Mouse (Mus musculus) CH12.LX (cell line): Measurements from ENCODE around the gene Gen1. TPM values are rescaled to one million over a fixed set of nuclear protein-coding genes. Genes with fewer than 3 reads are reported as not detected.

Experiments used
- DNase-seq: peaks from one replicate; pipeline ENCODE4 v3.0.0-alpha.2; 2013; ENCODE audit errors: extremely low read depth
- H3K27ac ChIP-seq: 2 replicates; pipeline ENCODE4 v1.5.1; 2012; ENCODE audit warnings: low read depth, mild to moderate bottlenecking, control low read depth, moderate library complexity; ENCODE audit not compliant: insufficient read depth
- H3K27me3 ChIP-seq: replicated peaks from 2 replicates; pipeline ENCODE3; 2012; ENCODE audit warnings: inconsistent platforms
- H3K36me3 ChIP-seq, 2 experiments: replicated peaks in 1 of 2; 2 replicates each; pipeline versions ENCODE3 to v1.6.1; 2012; ENCODE audit warnings: inconsistent platforms in 1 of 2, low read length in 1 of 2, mild to moderate bottlenecking in 1 of 2, mixed read lengths in 1 of 2, moderate library complexity in 1 of 2; ENCODE audit not compliant: control insufficient read depth in 1 of 2, insufficient read depth in 1 of 2
- H3K4me1 ChIP-seq, 2 experiments: 2 replicates each; pipeline ENCODE4 v1.6.1; 2012; ENCODE audit warnings: inconsistent platforms in 1 of 2, moderate library complexity in 1 of 2; ENCODE audit not compliant: insufficient read depth in 2 of 2, control insufficient read depth in 1 of 2
- H3K4me2 ChIP-seq: 2 replicates; pipeline ENCODE4 v1.6.1; 2012; ENCODE audit warnings: low read depth, mild to moderate bottlenecking, control low read depth; ENCODE audit not compliant: poor library complexity, insufficient read depth, severe bottlenecking
- H3K4me3 ChIP-seq, 3 experiments: fragments of 150-350 bp in 1 of 3; sonication (generic) in 1 of 3; replicated peaks in 1 of 3; 2 replicates each; pipeline versions ENCODE3 to v1.5.1; 2011 to 2012; ENCODE audit warnings: low read depth in 2 of 3, low read length in 2 of 3, mild to moderate bottlenecking in 2 of 3, moderate library complexity in 2 of 3, control low read depth in 1 of 3, improper control_type of control experiment in 1 of 3, inconsistent platforms in 1 of 3, mixed read lengths in 1 of 3; ENCODE audit not compliant: poor library complexity in 1 of 3
- H3K79me2 ChIP-seq: replicated peaks from 2 replicates; pipeline ENCODE4 v1.6.1; 2012; ENCODE audit warnings: mild to moderate bottlenecking, moderate library complexity; ENCODE audit not compliant: control insufficient read depth, poor library complexity, insufficient read depth, severe bottlenecking; ENCODE audit errors: extremely low read depth
- H3K9ac ChIP-seq: 2 replicates; pipeline ENCODE4 v1.6.1; 2012; ENCODE audit warnings: low read depth, mild to moderate bottlenecking, control low read depth, moderate library complexity; ENCODE audit not compliant: insufficient read depth
- H3K9me3 ChIP-seq: replicated peaks from 2 replicates; pipeline ENCODE3; 2012; ENCODE audit warnings: low read length, inconsistent platforms, mixed read lengths
- CHD1 ChIP-seq: IDR thresholded peaks from 2 replicates; pipeline ENCODE4 v1.6.1; 2012; ENCODE audit warnings: low read depth, low read length, improper control_type of control experiment, inconsistent platforms
- CHD2 ChIP-seq: IDR thresholded peaks from 2 replicates; pipeline ENCODE4 v1.6.1; 2011; ENCODE audit warnings: low read length, improper control_type of control experiment
- CTCF ChIP-seq, 2 experiments: IDR thresholded peaks in 1 of 2; conservative IDR thresholded peaks in 1 of 2; 2 replicates each; pipeline ENCODE4 v1.5.1; 2011 to 2012; ENCODE audit warnings: low read depth in 2 of 2, low read length in 2 of 2, improper control_type of control experiment in 1 of 2, inconsistent platforms in 1 of 2, mild to moderate bottlenecking in 1 of 2, moderate library complexity in 1 of 2
- EP300 ChIP-seq: IDR thresholded peaks from 2 replicates; pipeline ENCODE4 v1.6.1; 2011; ENCODE audit warnings: low read length, improper control_type of control experiment
- ETS1 ChIP-seq: conservative IDR thresholded peaks from 2 replicates; pipeline ENCODE4 v1.6.1; 2012; ENCODE audit warnings: low read depth, mild to moderate bottlenecking, inconsistent platforms, low read length, improper control_type of control experiment, moderate library complexity
- GABPA ChIP-seq: IDR thresholded peaks from 2 replicates; pipeline ENCODE4 v1.6.1; 2012; ENCODE audit warnings: low read depth, low read length, improper control_type of control experiment, inconsistent platforms; ENCODE audit not compliant: insufficient replicate concordance
- JUN ChIP-seq: IDR thresholded peaks from 2 replicates; pipeline ENCODE4 v1.6.1; 2011; ENCODE audit warnings: low read depth, mild to moderate bottlenecking, low read length, improper control_type of control experiment, moderate library complexity; ENCODE audit not compliant: insufficient read depth
- JUND ChIP-seq: conservative IDR thresholded peaks from 2 replicates; pipeline ENCODE4 v1.6.1; 2011; ENCODE audit warnings: low read depth, low read length, improper control_type of control experiment
- MAX ChIP-seq: IDR thresholded peaks from 2 replicates; pipeline ENCODE4 v1.6.1; 2011; ENCODE audit warnings: low read length, improper control_type of control experiment
- MAZ ChIP-seq: IDR thresholded peaks from 2 replicates; pipeline ENCODE4 v1.6.1; 2012; ENCODE audit warnings: low read depth, mild to moderate bottlenecking, inconsistent platforms, low read length, improper control_type of control experiment, moderate library complexity
- MEF2A ChIP-seq: IDR thresholded peaks from 2 replicates; pipeline ENCODE4 v1.6.1; 2014; ENCODE audit warnings: low read depth, mild to moderate bottlenecking, inconsistent platforms, low read length, improper control_type of control experiment, borderline replicate concordance
- MXI1 ChIP-seq: IDR thresholded peaks from 2 replicates; pipeline ENCODE4 v1.6.1; 2011; ENCODE audit warnings: mild to moderate bottlenecking, low read depth, low read length, improper control_type of control experiment
- MYC ChIP-seq: IDR thresholded peaks from 2 replicates; pipeline ENCODE4 v1.6.1; 2011; ENCODE audit warnings: low read depth, mild to moderate bottlenecking, improper control_type of control experiment, low read length
- NRF1 ChIP-seq: IDR thresholded peaks from 2 replicates; pipeline ENCODE4 v1.6.1; 2014; ENCODE audit warnings: low read depth, mild to moderate bottlenecking, inconsistent platforms, low read length, improper control_type of control experiment, moderate library complexity
- PAX5 ChIP-seq: IDR thresholded peaks from 2 replicates; pipeline ENCODE4 v1.6.1; 2012; ENCODE audit warnings: low read length, inconsistent platforms, mixed read lengths
- POLR2A ChIP-seq: IDR thresholded peaks from 2 replicates; pipeline ENCODE4 v1.6.1; 2011; ENCODE audit warnings: low read depth, mild to moderate bottlenecking, improper control_type of control experiment, low read length
- RCOR1 ChIP-seq: conservative IDR thresholded peaks from 2 replicates; pipeline ENCODE4 v1.6.1; 2012; ENCODE audit warnings: low read depth, mild to moderate bottlenecking, inconsistent platforms, low read length, improper control_type of control experiment
- SMC3 ChIP-seq: IDR thresholded peaks from 2 replicates; pipeline ENCODE4 v1.6.1; 2011; ENCODE audit warnings: low read depth, low read length, improper control_type of control experiment
- TBP ChIP-seq: conservative IDR thresholded peaks from 2 replicates; pipeline ENCODE4 v1.6.1; 2011; ENCODE audit warnings: low read depth, low read length, improper control_type of control experiment
- UBTF ChIP-seq: IDR thresholded peaks from 2 replicates; pipeline ENCODE4 v1.6.1; 2012; ENCODE audit warnings: low read depth, mild to moderate bottlenecking, inconsistent platforms, low read length, improper control_type of control experiment, moderate library complexity
- USF1 ChIP-seq: IDR thresholded peaks from 2 replicates; pipeline ENCODE4 v1.6.1; 2014; ENCODE audit warnings: low read depth, mild to moderate bottlenecking, inconsistent platforms, low read length, improper control_type of control experiment
- USF2 ChIP-seq: conservative IDR thresholded peaks from 2 replicates; pipeline ENCODE4 v1.6.1; 2011; ENCODE audit warnings: low read depth, low read length, improper control_type of control experiment
- ZC3H11A ChIP-seq: IDR thresholded peaks from 2 replicates; pipeline ENCODE4 v1.6.1; 2012; ENCODE audit warnings: low read depth, mild to moderate bottlenecking, inconsistent platforms, low read length, improper control_type of control experiment
- ZNF384 ChIP-seq: IDR thresholded peaks from 2 replicates; pipeline ENCODE4 v1.6.1; 2012; ENCODE audit warnings: low read depth, low read length, improper control_type of control experiment, inconsistent platforms
- dilution Hi-C: fragments of 300-500 bp; cut with MboI; formaldehyde crosslinking; loops from 2 replicates; pipeline ENCODE4 v1.14.3; 2020; ENCODE audit warnings: low sequenced_read_pairs; ENCODE audit not compliant: extremely low pct_unique_long_range_greater_than_20kb, extremely low pct_ligation_motif_present
- in situ Hi-C: fragments of 300-500 bp; cut with MboI; formaldehyde crosslinking; loops from 3 replicates; pipeline ENCODE4 v1.14.3; 2019; ENCODE audit warnings: low sequenced_read_pairs, low pct_ligation_motif_present, low pct_unique_long_range_greater_than_20kb, mixed read lengths
- polyA plus RNA-seq: library from polyadenylated mRNA; unstranded; fragments of >175 nt; gene quantifications from 2 replicates; pipeline ENCODE4 v1.2.1, GENCODE M21; 2012; ENCODE audit warnings: low read depth; ENCODE audit not compliant: insufficient read length
- total RNA-seq, 2 experiments: library from RNA; depleted of rRNA; stranded (reverse); fragments of 300-350 nt in 1 of 2; fragments of >200 nt in 1 of 2; gene quantifications; 2 replicates each; pipeline ENCODE4 v1.2.3; 2012 to 2014

The Gen1 gene
- total and polyA plus RNA-seq, 3 experiments: 13.2 to 15.3 (median 14.4) TPM

GRCm38 (mm10) chr12:11286382-11286781 is 20.8 kb upstream of the Gen1 start:
- dilution Hi-C loops: no loop called here
- Histone ChIP-seq H3K9ac (no peak overlapping the region), H3K79me2 (no peaks in the 10 kb centered on the region), H3K4me1 (no peaks in the 10 kb centered on the region), H3K4me3 (no peak overlapping the region), H3K4me2 (no peak overlapping the region), H3K9me3 (no peaks in the 10 kb centered on the region), H3K36me3 (peaks cover 24 to 79% of the 10 kb centered on the region in 2 experiments), H3K27ac (no peak overlapping the region), H3K27me3 (no peaks in the 10 kb centered on the region)
- in situ Hi-C loops: no loop called here
- peak in 1 of 2 experiments; percentile 20; a peak in 2 of 4 replicates for TF ChIP-seq CTCF (conservative IDR thresholded peaks at IDR 0.05 in 1 of 2, IDR thresholded peaks at IDR 0.05 in 1 of 2; ENCODE audit: low read depth in 2 of 2, low read length in 2 of 2)
- TF ChIP-seq PAX5: no peak
- no peak for TF ChIP-seq USF1
- no peak for TF ChIP-seq JUND
- no peak for TF ChIP-seq CHD2
- TF ChIP-seq NRF1: no peak
- no peak for DNase-seq

DNA sequence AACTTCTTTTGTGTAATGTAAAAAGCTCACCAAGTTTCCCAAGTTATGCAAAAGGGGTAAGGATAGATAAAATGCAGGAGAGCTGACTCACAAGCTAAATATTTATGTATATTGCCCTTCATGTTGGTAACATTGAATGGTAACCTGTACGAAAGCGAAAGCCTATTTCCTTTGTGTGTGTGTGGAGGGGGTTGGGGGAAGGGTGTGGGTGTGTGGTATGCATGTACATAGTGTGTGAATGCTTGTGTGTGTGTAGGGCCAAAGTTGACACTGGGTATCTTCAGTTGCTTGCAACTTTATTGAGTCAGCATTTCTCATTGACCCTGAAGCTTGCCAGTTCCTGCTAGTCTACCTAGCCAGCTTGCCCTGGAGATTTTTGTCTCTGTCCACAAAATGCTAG is 16.0 kb upstream of the Gen1 start:
- dilution Hi-C loops: no loop called here
- H3K9ac ChIP-seq: no peak overlapping the region
- no peaks in the 10 kb centered on the region for H3K27me3 ChIP-seq
- H3K79me2 ChIP-seq: no peaks in the 10 kb centered on the region; the same call in none of the 2 replicates
- no peak overlapping the region for H3K4me2 ChIP-seq
- DNase-seq: no peak
- in situ Hi-C loops: no loop called here
- peaks cover 1 to 11% of the 10 kb centered on the region in 2 experiments; a peak in 3 of 4 replicates for H3K4me1 ChIP-seq
- TF ChIP-seq USF2: no peak
- TF ChIP-seq MEF2A: no peak
- TF ChIP-seq MAX: no peak
- TF ChIP-seq GABPA: no peak
- TF ChIP-seq MYC: no peak
- TF ChIP-seq CTCF (conservative IDR thresholded peaks at IDR 0.05 in 1 of 2, IDR thresholded peaks at IDR 0.05 in 1 of 2; ENCODE audit: low read depth in 2 of 2, low read length in 2 of 2): no peak
- TF ChIP-seq RCOR1: no peak
- TF ChIP-seq JUN: no peak
- TF ChIP-seq ZC3H11A: no peak
- no peak overlapping the region for H3K4me3 ChIP-seq
- H3K27ac ChIP-seq: no peak overlapping the region
- H3K36me3 ChIP-seq: peaks cover 37 to 75% of the 10 kb centered on the region in 2 experiments
- H3K9me3 ChIP-seq: no peaks in the 10 kb centered on the region

- Histone ChIP-seq H3K27ac (no peak overlapping the region), H3K4me1 (peaks cover 5 to 22% of the 10 kb centered on the region in 2 experiments), H3K9me3 (no peaks in the 10 kb centered on the region), H3K79me2 (peaks cover 6% of the 10 kb centered on the region), H3K36me3 (peaks cover 31 to 67% of the 10 kb centered on the region in 2 experiments), H3K4me3 (no peak overlapping the region), H3K4me2 (no peak overlapping the region), H3K9ac (no peak overlapping the region), H3K27me3 (no peaks in the 10 kb centered on the region)
- TF ChIP-seq SMC3: no peak
- no peak for TF ChIP-seq MAZ
- TF ChIP-seq CHD2: no peak
- no peak for TF ChIP-seq RCOR1
- no peak for TF ChIP-seq MXI1
- TF ChIP-seq UBTF: no peak
- no peak for TF ChIP-seq POLR2A
- no peak for TF ChIP-seq CTCF (conservative IDR thresholded peaks at IDR 0.05 in 1 of 2, IDR thresholded peaks at IDR 0.05 in 1 of 2; ENCODE audit: low read depth in 2 of 2, low read length in 2 of 2)
- TF ChIP-seq ZNF384: no peak
- no peak for TF ChIP-seq ZC3H11A
- no peak for TF ChIP-seq TBP
- no peak for TF ChIP-seq JUND
- no peak for TF ChIP-seq EP300
- TF ChIP-seq ETS1: no peak
- TF ChIP-seq CHD1: no peak
- no peak for TF ChIP-seq USF1
- TF ChIP-seq MAX: no peak
- in situ Hi-C loops (no loop called here), dilution Hi-C loops (no loop called here)
- DNase-seq: no peak
These were observed 14.3 kb upstream of the Gen1 start for GRCm38 (mm10) chr12:11279886-11280285.
